Mouse (Mus musculus) spleen, adult 10 weeks (tissue): ENCODE measurements around the gene Fadd. TPM values are rescaled to one million over a fixed set of nuclear protein-coding genes. Genes with fewer than 3 reads are reported as not detected.

ENCODE experiments used
- polyA plus RNA-seq: library from polyadenylated mRNA; stranded (reverse); fragments of 350-450 nt; fragmentation: Illumina TruSeq; extraction: RNeasy Lipid Tissue Mini Kit (QIAGEN cat#74804); gene quantifications from one replicate; pipeline ENCODE4 v1.2.3, GENCODE M21; 2015; ENCODE audit warnings: low replicate concordance; ENCODE audit not compliant: insufficient read depth

Fadd gene
- polyA plus RNA-seq: 7.7 TPM

GRCm38 (mm10) chr7:144582284-144582980 lies at the start of gene Fadd:
Gene Fadd, minus strand, starts transcription at chr7:144582463.

DNA sequence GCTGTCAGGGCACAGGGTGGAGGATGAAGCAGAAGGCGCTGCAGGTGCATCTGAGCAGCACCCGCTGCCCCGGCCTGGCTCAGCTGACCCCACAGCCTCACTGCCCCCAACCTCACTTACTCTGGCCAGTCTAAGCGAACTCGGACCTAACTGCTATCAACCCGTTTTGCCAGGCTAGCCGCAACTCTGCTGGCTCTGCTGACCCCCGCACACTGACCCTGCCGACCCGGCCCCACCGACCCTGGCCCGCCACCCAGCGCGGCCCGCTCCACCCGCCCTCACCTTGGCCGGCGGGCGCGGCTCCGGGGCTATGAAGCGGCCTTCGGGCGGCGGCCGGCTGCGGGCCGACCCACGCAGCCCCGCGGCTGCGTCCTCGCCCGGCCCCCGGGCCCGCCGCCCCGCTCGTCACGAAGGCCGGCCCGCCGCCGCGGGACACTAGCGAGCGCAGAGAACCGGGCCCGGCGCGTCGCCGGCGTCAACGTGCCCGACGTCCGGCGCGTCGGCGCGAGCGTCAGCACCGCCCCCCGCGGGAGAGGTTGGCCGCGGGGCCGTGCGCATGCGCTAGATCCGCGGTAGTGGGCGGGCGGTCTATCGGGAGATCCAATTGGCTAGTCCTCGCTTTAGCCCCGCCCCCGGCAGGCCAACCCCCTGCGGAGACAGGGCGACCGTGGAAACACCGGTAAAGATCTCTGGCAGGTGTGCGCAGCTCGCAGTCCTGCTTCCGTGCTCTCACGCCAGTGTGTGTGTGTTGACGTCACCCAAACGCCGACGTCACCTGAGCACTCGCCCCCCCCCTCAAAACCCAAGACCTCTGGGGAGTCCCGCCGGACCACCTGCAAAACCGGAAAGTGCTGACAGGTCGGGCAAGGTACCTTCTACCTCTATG lies 28.8 kb downstream of the Fadd start, which contains the start of gene Ppfia1:
Gene Ppfia1, minus strand, starts transcription at position 493 of the 886 bp plus-strand sequence.

Other genes starting within 250 kb of the Fadd start
- 14.6 TPM for gene Cttn, start 111.5 kb downstream of the Fadd start, polyA plus RNA-seq
- 60.1 TPM for gene Ppfia1, start 28.7 kb downstream of the Fadd start, polyA plus RNA-seq
- 7.7 TPM for gene Ano1, start 169.5 kb upstream of the Fadd start, polyA plus RNA-seq